Mouse (Mus musculus) granulocyte monocyte progenitor cell, adult 5-6 weeks (primary cell): ENCODE measurements at regions not wholly inside any gene's neighbourhood (a gene's known extent, or its start where the extent isn't known, plus 50 kb on each side); places are given as distances from the start of the nearest gene placed in this dataset.

Source experiments
- ATAC-seq: replicated peaks from 2 replicates; pipeline ENCODE4 v1.8.0; 2016; ENCODE audit warnings: mild to moderate bottlenecking, moderate TSS enrichment, inconsistent platforms; ENCODE audit not compliant: poor library complexity, severe bottlenecking

DNA sequence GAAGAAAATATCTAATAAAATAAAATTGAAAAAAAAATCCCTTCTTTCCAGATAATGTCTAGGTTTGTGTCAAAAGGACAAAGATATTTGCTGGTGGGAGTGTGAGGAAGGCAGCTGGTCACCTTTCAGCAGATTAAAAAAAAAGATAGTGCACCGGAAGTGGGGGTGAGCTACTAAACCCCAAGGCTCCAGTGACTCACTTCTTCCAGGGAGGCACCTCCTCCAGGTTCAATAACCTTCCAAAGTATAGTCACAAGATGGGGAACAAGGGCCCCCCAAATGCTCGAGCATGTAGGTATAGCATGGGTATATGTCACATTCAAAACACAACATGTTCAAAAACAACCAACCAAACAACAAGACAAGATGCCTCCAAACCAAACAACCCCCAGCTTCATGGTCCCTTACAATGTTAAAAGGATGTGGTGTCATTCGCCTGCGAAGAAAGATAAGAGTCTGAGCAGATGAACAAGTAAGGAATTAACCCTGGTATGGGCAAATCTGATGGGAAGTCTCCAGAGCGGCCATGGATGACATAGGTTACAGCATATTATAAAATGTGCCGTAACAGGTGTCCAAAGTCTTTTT lies 84.6 kb downstream of the Kcnrg start:
- no peak for ATAC-seq

- no peak for ATAC-seq
Observed at GRCm38 (mm10) chr14:61694796-61695195, 87.5 kb downstream of the Kcnrg start.

DNA sequence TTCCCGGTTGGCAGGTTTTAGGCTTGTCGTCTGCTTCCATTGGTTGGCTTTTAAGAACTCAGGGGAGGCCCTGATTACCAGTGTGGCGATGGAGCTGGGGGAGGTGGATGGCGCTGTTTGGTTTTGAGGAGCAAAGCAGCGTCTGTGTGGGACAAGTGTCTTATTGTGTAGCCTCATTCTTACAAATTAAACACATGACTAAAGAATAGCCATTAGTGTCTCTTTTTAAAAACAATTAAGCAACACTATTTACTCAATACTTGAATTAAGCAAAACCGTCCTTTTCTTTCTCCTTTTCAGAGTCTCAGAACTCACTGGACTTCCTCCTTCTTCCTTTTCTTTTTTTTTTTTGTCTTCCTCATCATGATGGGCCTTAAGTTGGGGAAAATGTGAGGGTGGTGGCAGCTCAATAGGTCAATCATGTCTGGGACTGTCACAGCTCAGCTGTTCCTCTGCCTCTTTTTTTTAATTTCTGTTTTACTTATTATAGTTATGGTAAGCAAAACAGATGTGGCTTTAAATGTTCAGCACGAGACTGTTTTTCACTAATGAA lies 89.1 kb downstream of the Kcnrg start:
- ATAC-seq = peak; percentile 80

GRCm38 (mm10) chr14:61696886-61697554 lies 89.8 kb downstream of the Kcnrg start:
- peak; percentile 73 for ATAC-seq

GRCm38 (mm10) chr14:61697704-61698103 lies 90.4 kb downstream of the Kcnrg start:
- ATAC-seq = no peak

DNA sequence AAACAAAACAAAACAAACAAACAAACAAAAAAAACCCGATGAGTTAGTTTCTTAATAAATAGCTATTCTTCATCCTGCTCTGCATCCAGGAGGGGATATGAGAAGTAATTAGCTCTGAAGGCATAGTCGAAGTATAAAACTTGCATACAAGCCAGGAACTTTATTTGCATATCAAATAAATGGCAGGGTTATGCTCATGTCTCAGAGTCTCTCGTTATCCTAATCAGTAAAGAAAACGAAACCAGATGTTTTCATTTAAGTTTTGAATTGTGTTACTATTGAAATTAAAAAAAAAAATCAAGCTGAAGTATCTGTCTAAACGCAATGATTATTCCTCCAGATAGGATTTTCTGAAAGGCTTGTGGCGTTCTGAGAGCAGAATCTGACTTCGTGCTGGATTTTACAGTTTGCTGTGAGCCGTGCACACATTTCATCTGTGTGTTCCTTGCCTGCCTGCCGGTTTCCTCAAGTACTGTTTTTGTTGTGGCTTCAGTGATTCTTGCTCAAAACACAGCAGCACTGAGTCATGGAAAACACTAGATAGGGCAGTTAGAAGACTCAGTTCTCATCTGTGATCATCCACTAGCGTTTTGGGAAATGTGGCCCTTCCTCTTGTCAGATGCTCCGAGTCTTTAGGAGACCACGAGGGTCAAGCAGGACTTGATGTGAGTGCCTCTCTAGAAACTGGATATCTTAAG lies 91.2 kb downstream of the Kcnrg start:
- ATAC-seq = 0 out of 2 replicates have a peak, but pooled peaks have one; percentile 8

GRCm38 (mm10) chr14:61699638-61700037 lies 92.4 kb downstream of the Kcnrg start:
- no peak for ATAC-seq

DNA sequence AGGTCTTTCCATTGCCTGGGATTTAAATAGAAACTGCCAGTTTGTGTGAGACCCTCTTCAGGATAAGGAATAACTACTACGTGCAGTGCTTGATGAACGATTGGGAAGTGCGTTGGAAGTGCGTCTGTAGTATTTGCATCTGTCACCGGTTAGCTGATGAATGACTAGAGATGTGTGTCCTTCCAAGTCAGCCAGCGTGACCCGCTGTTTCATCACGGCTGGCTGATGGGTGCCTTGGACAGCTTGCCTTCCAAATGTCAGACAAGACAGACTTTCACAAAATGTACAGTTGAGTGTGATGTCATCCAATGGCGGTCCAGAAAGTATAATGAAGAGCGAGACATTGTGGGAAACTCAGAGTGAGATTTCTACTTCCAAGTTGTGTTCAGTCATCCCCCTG lies 93.9 kb downstream of the Kcnrg start:
- ATAC-seq = no peak

DNA sequence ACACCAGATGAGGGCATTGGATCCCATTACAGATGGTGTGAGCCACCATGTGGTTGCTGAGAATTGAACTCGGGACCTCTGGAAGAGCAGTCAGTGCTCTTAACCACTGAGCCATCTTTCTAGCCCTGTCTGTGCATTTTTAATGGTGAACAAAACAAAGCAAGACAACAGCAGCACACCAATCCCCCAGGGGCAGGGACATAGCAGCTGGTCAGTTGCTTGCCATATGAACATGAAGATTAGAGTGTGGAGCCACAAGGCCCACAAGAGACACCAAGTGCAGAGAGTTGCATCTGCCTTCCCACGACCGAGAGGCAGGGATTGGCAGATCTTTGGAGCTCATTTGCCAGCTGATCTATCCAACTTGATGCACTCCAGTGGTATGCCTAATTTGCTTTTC lies 96.7 kb downstream of the Kcnrg start:
- no peak for ATAC-seq

DNA sequence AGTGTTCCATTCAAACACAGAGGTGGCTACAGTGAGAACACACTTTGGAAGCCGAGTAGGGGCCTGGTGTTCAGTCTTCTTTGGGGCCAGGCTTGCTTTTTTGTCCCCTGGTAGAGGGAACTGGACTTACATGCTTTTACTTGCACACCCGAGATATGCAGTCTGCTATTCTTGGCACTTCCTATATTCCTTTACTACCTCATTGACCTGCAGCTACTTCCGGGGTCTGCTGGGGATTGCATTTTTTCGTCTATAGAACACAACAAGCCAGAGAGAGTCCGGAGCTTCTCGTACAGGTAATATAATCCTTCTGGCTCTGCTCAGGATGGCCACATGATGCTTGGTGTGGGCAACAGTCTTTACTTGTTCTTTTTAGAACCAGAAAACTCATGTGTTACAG lies 99.7 kb downstream of the Kcnrg start:
- peak; percentile 44 for ATAC-seq

- ATAC-seq = no peak
Observed at GRCm38 (mm10) chr14:61708331-61708730, 101.1 kb downstream of the Kcnrg start.

- no peak for ATAC-seq
Observed at GRCm38 (mm10) chr14:61715746-61716145, 108.5 kb downstream of the Kcnrg start.

DNA sequence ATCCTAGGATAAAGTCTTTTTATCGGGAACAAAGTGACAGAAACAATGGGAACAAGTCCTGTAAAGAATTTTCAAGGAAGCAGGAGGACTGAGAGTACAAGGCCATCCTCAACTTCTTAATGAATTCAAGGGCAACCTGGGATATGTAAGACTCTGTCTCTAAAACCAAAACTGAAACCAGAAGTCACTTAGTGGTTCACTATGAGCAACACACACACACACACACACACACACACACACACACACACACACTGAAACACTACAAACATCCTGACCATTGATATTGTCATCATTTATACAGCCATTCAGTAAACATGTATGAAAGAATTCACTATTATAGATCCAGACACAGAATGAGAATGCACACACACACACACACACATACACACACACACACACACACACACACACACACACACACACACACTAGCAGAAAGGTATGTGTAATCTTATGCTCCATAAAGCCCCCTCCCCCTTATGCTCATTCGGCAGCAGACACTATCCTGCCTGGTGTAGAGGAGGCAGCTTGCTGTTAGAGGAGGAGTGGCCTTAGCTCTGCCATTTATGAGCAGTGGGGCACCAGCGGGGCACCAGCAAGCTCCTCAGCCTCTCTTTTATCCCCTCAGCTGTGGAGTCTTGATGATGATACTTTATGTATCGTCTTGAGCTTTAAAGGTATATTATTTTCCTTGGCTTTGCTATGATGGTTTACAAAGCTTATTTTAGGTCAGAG lies 111.3 kb downstream of the Kcnrg start:
- ATAC-seq = no peak

- ATAC-seq = no peak
Observed at GRCm38 (mm10) chr14:61721302-61721701, 114.0 kb downstream of the Kcnrg start.

DNA sequence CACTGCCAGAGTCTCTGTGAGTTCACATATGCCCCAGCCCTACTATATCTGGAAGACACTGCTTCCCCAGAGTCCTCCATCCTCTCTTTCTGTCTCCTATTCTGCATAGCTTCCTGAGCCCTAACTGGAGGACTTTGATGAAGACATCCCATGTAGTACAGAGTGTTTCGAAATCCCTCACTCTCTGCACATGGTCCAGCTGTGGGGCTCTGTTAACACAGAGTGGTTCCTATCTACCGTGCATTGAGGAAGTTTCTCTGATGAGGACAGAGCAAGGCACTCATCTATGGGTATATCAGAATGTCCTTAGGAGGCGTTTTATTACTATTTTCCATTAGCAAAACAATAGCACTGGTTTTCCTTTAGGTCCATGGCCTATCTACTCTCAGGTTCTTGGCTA lies 117.7 kb downstream of the Kcnrg start:
- ATAC-seq = peak; percentile 93

DNA sequence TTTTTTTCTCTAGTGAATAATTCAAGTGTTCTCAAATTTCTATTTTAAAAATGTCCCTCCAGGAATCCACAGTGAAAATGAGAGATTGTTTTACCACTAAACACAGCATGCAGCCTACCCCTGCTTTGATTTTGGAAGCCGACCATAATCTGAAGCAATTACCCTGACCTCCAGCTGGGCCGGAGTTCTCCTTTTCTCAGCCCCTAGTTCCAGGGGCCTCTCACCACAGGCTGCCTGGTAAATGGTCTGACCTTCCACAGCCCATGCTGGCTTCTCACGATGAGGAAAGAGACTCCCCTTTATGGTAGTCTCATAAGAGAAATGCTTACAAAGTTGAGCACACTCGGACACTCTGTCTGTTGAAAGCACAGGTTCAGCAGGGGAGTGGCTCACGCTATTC lies 121.3 kb downstream of the Kcnrg start:
- ATAC-seq = peak; percentile 84

- 0 out of 2 replicates have a peak, but pooled peaks have one; percentile 17 for ATAC-seq
Observed at GRCm38 (mm10) chr14:61735541-61735940, 128.3 kb downstream of the Kcnrg start.

DNA sequence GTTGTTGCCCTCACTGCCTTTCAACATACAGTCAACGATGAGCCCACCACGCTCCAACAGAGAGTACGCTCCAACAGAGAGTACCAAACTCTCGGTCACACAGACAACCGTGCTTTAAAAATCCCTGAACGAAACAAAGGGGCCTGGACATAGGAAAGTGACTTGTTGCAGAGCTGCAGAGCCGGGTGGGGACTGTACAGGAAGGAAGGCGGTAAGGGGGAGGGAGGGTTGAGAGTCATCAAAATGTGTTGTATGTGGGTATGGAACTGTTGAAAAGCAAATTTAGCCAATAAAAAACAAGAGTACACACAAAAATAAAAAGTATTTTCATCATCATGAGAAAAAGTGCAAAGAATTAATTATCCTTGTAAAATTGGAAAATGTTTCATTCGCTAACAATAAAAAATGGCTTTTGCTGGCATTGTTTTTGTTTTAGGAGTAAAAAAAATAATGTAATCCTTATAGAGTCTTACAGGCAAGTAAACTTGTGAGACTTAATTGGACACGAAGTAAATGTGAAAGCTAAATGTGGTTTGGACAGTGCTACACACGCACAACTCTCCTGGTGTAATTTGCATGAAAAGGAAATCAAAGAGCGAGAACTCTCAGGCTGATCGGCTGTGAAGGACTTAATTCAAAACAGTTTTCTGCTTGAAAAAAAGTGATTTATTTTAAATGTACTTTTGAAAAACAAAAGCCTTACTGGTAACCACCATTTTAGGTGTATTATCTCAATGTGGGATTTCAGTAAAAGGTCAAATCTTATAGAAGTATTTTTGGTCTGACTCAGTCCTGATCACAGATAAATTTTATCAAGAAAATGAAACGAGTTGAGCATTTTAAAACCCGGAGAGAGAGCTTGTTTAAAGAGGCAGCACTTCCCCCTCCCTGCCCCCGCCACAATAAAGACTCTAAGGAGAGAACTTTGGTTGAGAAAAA lies 129.4 kb downstream of the Kcnrg start:
- no peak for ATAC-seq

GRCm38 (mm10) chr14:61737504-61738040 lies 130.3 kb downstream of the Kcnrg start:
- ATAC-seq = no peak
